Mouse (Mus musculus) ovary, postnatal 36 days (tissue): ENCODE data around the gene Scgb1b3.

Source experiments
- DNase-seq: peaks from one replicate; pipeline ENCODE4 v3.0.0; 2022; ENCODE audit warnings: low spot score, mixed read lengths

Scgb1b3 gene

GRCm38 (mm10) chr7:31375292-31375691 is at the start of gene Scgb1b3:
Gene Scgb1b3, plus strand, starts transcription at chr7:31375592.
- DNase-seq, result no peak

- DNase-seq, result no peak
Observed at GRCm38 (mm10) chr7:31362022-31362560, 13.3 kb upstream of the Scgb1b3 start, which contains the start of gene Scgb2b3. Gene Scgb2b3, minus strand, starts transcription at chr7:31362072.
